Mouse (Mus musculus) heart, postnatal 0 days (tissue): ENCODE data around the gene Grm1.

Experiments
- CTCF ChIP-seq: IDR thresholded peaks from 2 replicates; pipeline ENCODE4 v1.5.1; 2016; ENCODE audit warnings: antibody characterized with exemption, control low read depth, low read depth
- EP300 ChIP-seq: IDR thresholded peaks from 2 replicates; pipeline ENCODE4 v1.6.1; 2016; ENCODE audit warnings: antibody characterized with exemption, low read depth

- TF ChIP-seq CTCF (no peak), EP300 (no peak)
Observed at GRCm38 (mm10) chr10:10942248-10942647, 139.9 kb downstream of the Grm1 start.
